Mouse (Mus musculus) telencephalon, adult 2 months (tissue): ENCODE data around the gene Abca7.
"Not testable (repeated sequence)": the region's sequence is repeated elsewhere in the genome, so short reads cannot be mapped to it uniquely, and the experiment has no call there.

Experiments used
- DNase-seq: peaks from one replicate; pipeline ENCODE4 v3.0.0-alpha.2; 2011; ENCODE audit warnings: low read depth, low spot score

Gene Abca7

DNA sequence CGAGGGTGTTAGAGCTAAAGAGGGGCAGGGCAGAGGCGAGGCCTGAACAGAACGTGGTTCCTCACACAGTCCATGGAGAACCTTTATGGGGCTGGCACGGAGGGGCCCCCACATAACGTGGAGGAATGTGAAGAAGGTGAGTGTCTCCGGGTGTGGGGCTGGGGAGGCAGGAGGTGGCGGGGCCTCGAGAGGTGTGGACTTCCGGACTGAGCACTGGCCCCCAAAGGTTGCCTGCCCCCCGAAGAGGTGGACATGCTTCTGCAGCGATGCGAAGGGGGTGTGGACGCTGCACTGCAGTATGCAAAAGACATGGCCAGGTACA is 25.0 kb downstream of the Abca7 start:
- DNase-seq, result no peak

DNA sequence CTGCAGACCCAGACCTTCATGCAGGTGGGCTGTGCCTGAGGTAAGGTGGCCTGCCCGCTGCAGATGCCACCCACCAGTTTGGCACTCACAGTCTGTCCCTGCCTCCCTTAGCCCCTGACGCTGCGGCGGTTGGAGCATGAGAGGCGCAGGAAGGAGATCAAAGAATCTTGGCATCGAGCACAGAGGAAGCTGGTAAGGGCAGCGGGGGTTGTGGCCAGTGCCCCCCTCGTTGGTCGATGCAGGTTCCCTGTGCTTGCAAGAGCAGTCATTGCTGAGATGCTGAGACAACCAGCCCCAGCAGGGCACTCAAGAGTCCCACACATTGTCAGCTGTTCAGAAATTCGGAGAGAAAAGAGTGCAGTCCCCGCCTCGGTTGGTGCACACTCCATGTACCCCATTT is 25.9 kb downstream of the Abca7 start:
- no peak for DNase-seq

DNA sequence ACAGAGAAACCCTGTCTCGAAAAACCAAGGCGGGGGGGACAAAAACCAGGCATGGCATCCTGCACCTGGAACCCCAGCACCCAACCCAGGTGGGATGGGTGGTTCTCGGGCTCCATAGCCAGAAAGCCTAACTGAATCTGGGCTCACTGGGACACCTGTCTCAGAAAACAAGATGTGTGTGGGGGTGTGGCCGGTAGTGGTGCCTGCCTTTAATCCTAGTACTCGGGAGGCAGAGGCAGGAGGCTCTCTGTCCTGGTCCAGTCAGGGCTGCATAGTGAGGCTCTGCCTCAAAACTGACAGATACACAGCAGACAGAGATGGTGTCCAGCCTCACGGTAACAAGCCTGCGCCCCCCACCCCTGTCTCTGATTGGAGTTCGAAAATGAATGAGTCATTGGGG is 26.5 kb downstream of the Abca7 start:
- no peak for DNase-seq

DNA sequence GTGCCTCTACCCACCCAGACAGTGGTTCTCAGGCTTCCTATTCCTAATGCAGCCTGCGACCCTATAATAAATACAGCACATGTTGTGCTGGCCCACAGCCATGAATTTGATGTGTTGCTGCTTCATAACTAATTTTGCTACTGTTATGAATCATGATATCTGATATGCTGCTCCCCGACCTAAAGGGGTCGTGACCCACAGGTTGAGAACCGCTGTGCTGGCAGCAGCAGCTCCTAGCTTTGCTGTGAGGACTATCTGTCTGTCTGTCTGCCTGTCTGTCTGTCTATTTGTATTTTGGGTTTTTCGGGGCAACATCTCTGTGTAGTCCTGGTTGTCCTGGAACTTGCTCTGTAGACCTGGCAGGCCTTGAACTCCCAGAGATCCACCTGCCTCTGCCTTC is 27.5 kb downstream of the Abca7 start:
- no peak for DNase-seq

DNA sequence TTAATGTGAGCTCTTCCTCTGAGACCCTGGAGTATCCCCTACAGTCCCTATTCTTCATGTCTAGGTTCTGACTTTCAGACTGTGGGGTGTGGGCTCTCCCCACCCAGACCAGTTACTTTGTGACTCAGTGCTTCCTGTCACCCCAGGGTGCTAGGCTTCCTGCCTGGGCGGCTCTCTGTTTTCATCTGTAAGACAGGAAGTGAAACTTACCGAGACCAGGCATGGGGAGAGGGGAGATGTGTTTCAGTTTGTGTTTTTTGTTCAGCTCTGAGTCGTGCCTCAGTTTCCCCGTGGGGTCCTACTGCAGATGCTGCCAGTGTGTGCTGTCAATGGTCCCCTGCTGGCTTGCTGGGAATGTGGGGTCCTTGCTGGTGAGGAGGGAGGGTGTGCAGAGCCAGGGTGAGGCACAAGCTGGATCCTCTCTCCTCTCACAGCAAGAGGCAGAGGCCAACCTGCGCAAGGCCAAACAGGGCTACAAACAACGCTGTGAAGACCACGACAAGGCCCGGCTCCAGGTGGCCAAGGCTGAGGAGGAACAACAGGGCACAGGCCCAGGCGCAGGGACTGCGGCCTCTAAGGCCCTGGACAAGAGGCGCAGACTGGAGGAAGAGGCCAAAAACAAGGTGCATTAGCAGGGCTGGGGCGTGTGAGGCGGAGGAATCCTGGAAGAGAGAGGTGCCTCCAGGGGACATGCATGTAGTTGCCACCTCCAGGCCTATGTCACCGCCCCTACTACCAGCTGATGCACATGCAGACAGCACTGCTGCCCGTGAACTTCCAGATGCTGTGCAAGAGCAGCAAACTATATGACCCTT is 28.1 kb downstream of the Abca7 start:
- DNase-seq, result no peak

GRCm38 (mm10) chr10:80025044-80025347 is 28.7 kb downstream of the Abca7 start:
- DNase-seq, result no peak

DNA sequence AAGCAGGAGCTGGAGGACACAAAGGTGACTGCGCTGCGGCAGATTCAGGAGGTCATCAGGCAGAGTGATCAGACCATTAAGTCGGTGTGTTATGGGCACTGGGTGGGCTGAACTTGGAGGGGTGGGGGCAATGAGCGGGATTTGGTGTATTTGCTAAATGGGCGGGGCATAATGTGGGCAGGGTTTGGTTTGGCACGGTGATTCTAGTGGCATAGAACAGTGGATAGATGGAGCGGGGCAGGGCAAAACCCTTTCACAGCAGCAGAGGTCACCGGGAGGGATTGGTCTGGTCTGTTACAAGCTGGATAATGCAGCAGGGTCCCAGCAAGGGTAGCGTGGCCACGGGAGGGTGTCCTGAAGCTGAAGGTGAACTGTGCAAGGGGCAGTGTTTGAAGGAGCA is 29.2 kb downstream of the Abca7 start:
- DNase-seq, result no peak

DNA sequence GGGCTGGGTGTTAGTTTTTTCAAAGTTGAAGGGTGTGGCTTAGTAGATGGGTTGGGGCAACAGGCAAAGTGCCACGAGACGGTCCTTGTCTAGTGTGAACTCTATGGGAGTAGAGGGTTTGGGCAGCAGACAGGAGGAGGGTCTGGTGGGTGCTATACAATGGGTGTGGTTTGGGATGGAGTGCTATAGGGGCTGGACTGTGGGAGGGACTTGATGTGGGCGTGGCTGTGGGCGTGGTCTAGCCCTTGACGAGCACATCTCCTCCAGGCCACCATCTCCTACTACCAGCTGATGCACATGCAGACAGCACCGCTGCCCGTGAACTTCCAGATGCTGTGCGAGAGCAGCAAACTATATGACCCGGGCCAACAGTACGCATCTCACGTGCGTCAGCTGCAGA is 29.6 kb downstream of the Abca7 start:
- DNase-seq, result no peak

GRCm38 (mm10) chr10:80027681-80028520 is 31.6 kb downstream of the Abca7 start:
- no peak for DNase-seq

- no peak for DNase-seq
These were observed 32.2 kb downstream of the Abca7 start for GRCm38 (mm10) chr10:80028521-80028846.

DNA sequence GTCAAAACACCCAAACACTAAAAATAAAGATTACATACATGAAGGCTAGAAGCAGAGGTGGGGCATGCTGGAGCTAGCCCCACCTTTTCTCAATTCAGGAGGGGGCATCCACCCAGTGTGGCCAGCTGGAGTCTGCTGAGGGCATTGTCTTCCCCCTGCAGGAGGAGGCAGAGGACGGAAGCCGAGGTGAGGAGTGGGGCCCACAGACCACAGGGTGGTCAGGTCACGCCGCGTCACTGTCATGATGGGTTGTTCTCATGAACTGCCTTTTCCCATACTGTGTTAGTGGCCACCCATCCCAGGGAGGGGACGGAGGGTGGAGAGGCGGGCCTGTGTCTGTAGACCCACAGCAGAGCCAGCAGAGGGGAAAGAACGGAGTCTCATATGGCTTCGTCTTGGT is 33.9 kb downstream of the Abca7 start:
- no peak for DNase-seq

GRCm38 (mm10) chr10:80030736-80031135 is 34.4 kb downstream of the Abca7 start:
- no peak for DNase-seq

DNA sequence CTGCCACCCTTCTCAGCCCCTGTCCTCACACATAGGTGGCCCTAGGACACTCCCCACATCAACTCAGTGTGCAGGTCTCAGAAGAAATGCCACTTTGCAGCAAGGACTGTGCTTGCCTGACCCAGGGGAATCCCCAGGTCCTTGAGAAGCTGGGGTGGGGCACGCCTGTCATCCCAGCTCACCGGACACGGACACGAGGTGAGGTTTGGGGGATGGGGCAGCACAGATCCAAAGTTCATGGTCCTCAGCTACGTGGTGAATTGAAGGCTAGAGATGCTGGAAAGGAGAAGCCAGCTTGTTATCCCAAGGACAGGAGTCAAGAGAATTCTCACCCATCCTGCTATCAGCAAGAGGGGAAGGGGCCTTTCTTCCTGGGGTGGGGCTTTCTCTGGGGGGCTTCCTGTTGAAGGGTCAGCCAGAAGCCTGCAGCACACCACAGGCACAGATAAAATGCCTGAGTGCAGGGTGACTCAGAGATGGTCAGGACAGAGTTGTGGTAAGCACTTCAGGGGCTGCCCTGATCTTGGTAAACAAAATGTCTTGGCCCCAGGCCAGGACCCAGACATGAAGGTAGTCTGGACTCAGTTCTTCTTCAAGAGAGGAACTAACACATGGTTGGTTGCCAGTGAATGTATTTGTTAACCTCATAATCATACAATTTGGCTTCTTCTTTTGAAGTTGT is 36.6 kb downstream of the Abca7 start:
- DNase-seq, result no peak

DNA sequence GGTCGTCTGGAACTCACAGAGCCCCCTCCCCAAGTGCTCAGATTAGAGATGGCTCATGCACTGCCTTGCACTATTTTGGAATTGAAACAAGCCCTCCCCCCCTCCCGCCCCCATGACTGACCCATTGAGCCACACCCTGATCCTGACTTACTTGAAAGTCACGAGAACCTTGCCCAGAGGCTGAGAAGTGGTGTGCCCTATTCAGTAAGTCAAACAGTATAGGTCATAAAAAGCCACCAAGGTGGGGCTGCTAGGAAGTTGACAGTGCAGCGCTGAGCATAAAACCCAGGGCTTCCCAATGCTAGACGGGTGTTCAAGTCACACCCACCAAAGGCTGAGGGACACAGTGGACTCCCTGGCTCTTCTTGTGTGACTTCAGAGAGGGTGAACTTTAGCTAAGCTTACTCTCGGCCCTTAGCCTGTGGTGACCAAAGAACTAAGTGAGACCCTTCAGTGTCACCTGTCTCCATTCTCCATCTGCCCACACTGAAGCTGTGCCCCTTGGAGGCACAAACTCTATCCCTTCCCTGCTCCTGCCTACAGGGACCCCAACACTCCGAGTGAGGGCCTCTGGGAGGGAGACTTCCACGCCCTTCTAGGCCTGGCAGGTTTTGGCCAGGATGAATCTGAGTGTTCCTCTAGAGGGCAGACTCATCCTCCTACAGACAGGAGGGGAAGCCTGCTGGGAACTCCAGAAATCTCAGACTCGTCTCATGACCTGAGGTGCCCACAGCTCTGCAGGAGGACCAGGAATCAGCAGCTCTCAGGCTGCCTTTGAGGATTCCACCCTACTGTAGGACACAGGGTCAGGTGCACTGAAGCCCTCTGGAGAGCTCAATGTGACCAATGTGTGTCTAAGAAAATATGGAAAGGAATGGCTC is 37.5 kb downstream of the Abca7 start:
- no peak for DNase-seq

DNA sequence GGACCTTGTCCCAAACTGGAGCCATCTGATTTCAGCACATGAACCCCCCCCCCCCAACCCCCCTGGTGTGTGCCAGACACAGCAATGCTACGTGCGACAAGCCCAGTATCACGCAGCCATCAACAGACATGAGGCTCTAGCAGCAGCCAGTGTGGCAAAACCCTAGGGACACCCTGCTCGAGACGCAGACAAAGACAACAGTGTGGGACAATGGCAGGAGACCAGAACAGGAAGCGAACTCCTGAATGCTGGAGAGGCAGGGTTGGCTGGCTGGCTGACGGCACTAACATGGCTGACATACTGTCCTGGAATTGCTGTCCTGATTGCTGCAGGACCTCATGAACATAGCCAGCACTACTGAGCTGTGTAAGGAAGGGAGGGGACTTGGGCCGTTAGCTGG is 38.9 kb downstream of the Abca7 start:
- no peak for DNase-seq

GRCm38 (mm10) chr10:80035686-80036085 is 39.4 kb downstream of the Abca7 start:
- no peak for DNase-seq

GRCm38 (mm10) chr10:80036832-80037231 is 40.5 kb downstream of the Abca7 start:
- no peak for DNase-seq

DNA sequence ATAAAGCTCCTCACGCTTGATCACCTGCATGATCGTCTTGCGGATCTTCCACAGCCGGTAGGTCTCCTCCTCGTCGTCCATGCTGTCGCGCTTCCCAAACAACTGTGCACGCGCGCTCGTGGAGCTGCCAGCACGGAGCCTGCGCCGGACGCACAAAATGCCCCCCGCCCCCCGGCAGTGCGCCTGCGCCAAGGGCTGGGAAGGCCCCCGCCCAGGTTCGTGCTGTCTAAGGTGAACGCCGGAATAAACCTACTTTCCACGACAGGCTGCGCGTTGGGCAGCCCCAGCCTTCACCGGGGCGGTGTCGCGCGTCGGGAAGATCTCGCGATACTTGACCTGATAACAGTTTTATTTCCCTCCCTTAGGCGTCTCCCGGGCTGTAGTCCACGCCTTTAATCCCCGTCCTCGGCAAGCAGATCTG is 43.3 kb downstream of the Abca7 start, which contains the start of gene Polr2e:
Polr2e (minus strand) TSS at position 237 of the 421 bp plus-strand sequence.
- peak; percentile 96 for DNase-seq

DNA sequence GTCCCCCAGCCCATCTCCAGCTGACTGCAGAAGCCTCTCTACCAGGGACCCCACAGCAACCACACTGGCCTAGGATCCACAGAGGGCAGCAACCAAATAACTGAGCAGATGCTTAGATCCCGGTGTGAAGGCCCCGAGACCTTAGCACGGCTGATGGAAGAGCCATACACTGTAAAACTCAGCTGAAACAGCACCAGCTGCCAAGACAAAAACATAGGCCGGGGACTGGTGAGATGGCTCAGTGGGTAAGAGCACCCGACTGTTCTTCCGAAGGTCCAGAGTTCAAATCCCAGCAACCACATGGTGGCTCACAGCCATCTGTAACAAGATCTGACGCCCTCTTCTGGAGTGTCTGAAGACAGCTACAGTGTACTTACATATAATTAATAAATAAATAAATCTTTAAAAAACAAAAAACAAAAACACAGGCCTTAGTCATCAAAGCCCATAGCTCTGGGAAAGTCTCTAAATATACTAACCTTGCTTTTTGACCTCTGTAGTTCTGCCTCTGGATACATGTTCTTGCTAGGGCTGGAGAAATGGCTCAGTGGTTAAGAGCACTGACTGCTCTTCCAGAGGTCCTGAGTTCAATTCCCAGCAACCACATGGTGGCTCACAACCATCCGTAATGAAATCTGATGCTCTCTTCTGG is 45.2 kb downstream of the Abca7 start:
- DNase-seq, result not testable (repeated sequence)

- no peak for DNase-seq
These were observed 47.8 kb downstream of the Abca7 start for GRCm38 (mm10) chr10:80044087-80044486.

DNA sequence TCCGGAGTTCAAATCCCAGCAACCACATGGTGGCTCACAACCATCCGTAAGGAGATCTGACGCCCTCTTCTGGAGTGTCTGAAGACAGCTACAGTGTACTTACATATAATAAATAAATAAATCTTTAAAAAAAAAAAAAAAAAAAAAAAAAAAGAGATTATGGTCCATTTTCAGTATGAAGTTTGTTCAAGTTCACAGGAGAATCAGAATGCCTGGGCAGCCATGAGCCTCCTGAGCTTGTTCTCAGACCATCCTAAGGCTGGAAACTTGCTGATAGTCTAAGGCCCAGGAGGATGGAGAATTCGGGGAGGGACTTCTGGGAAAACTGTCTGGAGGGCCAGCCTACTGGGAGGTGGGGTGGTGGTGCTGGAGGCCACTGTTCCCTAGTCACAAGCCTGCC is 49.1 kb downstream of the Abca7 start:
- DNase-seq, result not testable (repeated sequence)
